Mouse (Mus musculus) lung, adult 2 months (tissue): ENCODE measurements at regions not wholly inside any gene's neighbourhood (a gene's known extent, or its start where the extent isn't known, plus 50 kb on each side); places are given as distances from the start of the nearest gene placed in this dataset.

ENCODE experiments used
- CTCF ChIP-seq: fragments of 200-500 bp; IDR thresholded peaks from 2 replicates; pipeline ENCODE4 v1.5.1; 2011; ENCODE audit warnings: mild to moderate bottlenecking, low read length, control low read depth; ENCODE audit not compliant: insufficient read depth
- POLR2A ChIP-seq: fragments of 200-500 bp; IDR thresholded peaks from 2 replicates; pipeline ENCODE4 v1.6.1; 2011; ENCODE audit warnings: low read depth, mild to moderate bottlenecking, control low read depth, low read length, borderline replicate concordance; ENCODE audit errors: extremely low read depth

DNA sequence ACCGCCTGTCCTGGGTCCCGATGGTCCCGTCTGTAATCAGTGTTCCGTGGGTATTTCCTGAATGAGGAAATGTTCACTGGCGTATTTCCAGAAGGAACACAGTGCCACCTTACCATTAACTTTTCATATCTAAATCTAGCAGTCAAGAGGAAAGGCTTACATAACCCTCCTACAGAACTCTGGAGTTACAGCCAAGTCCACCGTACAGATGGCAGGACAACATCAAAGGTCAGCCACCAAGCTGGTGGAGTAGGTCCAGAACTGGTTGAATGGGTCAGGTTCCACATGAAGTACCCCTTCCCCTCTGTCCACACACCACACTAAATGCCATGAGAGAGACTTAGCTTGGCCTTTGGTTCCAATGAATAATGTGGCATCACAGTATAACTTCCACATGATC lies 139.7 kb downstream of the Barhl2 start:
- TF ChIP-seq CTCF (no peak), POLR2A (no peak)
